Mouse (Mus musculus): Measurements from ENCODE around the gene Cstad. TPM values are rescaled to one million over a fixed set of nuclear protein-coding genes. Genes with fewer than 3 reads are reported as not detected.

The Cstad gene
- polyA plus RNA-seq, 1 experiment from 2014 or later: 1.4 TPM

DNA sequence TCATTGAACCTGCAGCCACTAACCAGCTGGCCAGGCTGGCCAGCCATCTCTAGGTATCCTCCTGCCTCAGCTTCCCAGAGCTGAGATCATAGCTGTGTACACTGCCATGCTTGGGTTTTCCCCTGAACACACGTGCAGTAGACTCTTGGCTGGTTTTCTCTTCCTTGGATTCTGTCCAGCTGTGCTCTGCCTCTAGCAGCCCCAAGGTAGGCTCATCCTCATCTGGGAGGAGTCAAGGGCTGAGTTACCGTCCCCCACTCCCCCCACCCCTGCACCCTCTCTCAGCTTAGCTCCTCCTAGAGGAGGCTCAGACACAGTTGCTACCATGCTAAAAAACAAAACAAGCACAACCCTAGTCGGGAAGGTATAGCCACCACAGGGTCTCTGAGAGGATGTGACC is 4.8 kb downstream of the Cstad start:
- Histone ChIP-seq H3K4me1 (peaks cover 45% of the 10 kb centered on the region), H3K27me3 (no peaks in the 10 kb centered on the region), H3K36me3 (no peaks in the 10 kb centered on the region), H3K4me3 (no peak overlapping the region), H3K9ac (no peak overlapping the region), H3K4me2 (replicated peaks) (no peak overlapping the region), H3K27ac (peak overlapping the region; percentile 97), H3K9me3 (no peaks in the 10 kb centered on the region)
- ATAC-seq (ENCODE audit: insufficient number of reproducible peaks, insufficient read depth, low FRiP score, low TSS enrichment): no peak
- WGBS: 70% methylated on average over 3 of the region's 3 CpGs

DNA sequence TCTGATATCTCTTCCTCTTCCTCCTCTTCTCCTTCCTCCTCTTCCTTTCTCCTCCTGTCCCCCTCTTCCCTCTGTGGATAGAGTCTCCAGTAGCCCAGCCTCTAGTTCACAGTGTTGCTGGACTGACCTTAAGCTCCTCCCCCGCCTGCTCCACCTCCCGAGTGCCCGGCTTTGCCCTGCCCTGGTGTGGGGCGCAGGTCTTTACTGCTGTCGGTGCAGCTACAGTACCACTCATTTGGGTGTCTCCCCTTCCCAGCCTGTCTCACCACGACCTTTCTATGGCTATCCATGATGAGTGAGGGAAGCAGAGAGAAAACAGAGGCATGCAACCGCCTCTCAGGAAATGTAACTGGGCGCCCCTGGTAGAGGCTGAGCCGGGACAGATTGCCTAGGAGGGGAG is 5.5 kb downstream of the Cstad start:
- peak overlapping the region; percentile 52 for H3K9ac ChIP-seq
- H3K4me1 ChIP-seq: peaks cover 52% of the 10 kb centered on the region
- H3K27me3 ChIP-seq: no peaks in the 10 kb centered on the region
- H3K4me3 ChIP-seq: no peak overlapping the region
- no peaks in the 10 kb centered on the region for H3K36me3 ChIP-seq
- peak overlapping the region; percentile 40 for H3K4me2 ChIP-seq (replicated peaks)
- WGBS: 11% methylated on average over 9 of the region's 9 CpGs
- H3K27ac ChIP-seq: peak overlapping the region; percentile 97
- no peaks in the 10 kb centered on the region for H3K9me3 ChIP-seq
- ATAC-seq (ENCODE audit: insufficient number of reproducible peaks, insufficient read depth, low FRiP score, low TSS enrichment): no peak

DNA sequence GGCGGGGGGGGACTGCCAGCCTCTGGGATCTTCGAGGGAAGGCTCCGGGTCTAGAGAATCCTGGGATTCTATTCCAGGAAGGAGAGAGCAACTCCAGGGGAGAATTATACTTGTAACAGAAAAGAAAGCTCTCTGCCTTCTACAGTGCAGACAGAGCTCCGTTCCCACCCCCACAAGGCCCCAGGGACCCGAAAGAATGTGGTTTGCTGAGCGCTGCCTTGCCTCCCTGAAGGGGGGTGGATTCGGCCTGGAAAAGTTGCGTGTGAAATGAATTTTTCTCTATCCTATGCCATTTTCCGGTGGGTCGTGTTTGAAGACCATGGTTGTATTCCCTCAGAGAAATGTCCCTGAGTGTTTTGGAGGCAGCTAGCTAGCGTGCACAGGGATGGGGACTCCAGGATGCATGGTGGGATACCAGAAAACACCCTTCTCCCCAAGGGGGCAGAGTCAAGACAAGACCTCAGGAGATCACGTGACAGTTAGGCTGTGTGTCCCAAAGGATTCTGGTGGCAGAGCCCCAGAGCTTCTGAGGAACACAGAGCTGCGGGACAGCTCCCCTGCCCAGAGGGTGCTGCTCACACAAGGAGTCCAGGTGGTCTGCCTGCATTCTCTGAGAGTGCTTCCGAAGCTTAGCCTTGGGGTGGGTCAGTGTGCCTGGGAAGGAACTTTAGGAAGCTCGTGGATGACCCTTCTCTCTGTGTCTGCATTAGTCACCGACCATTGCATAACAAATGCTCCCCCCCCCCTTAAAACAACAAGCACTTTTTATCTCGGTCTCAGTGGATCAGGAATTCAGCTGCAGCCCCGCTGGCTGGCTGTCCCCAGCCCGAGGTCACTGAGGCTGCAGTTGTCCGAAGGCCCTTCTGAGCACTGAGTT is 6.4 kb downstream of the Cstad start:
- H3K27me3 ChIP-seq: no peaks in the 10 kb centered on the region
- no peaks in the 10 kb centered on the region for H3K9me3 ChIP-seq
- WGBS: 6% methylated on average over 20 of the region's 20 CpGs
- H3K4me2 ChIP-seq (replicated peaks): peak overlapping the region; percentile 40
- ATAC-seq (ENCODE audit: insufficient number of reproducible peaks, insufficient read depth, low FRiP score, low TSS enrichment): no peak
- H3K9ac ChIP-seq: peak overlapping the region; percentile 52
- peak overlapping the region; percentile 8; the same call in 1 of the 2 replicates for H3K4me3 ChIP-seq
- H3K27ac ChIP-seq: peak overlapping the region; percentile 97
- H3K36me3 ChIP-seq: no peaks in the 10 kb centered on the region
- peaks cover 52% of the 10 kb centered on the region for H3K4me1 ChIP-seq

DNA sequence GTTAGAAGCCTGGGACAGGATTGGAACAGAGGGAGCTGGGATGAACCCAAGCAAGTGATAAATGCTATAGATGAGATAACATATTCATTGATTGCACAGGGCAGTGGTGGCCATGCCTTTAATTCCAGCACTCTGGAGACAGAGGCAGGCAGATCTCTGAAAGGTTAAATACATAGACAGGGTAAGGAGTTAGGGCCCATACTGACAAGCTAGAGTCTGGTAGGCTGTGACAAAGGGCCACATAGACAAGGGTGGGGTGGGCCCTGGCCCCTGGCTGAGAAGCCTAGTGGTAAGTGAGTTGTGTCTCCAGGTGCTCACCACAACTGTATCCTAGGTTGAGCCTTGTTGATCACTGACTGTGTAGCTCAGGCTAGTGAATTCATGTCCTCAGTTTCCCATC is 7.6 kb downstream of the Cstad start:
- Histone ChIP-seq H3K36me3 (no peaks in the 10 kb centered on the region), H3K27ac (no peak overlapping the region; the same call in 1 of the 2 replicates), H3K9ac (no peak overlapping the region), H3K27me3 (no peaks in the 10 kb centered on the region), H3K9me3 (no peaks in the 10 kb centered on the region), H3K4me1 (peaks cover 63% of the 10 kb centered on the region), H3K4me3 (no peak overlapping the region), H3K4me2 (replicated peaks) (no peak overlapping the region)
- no peak for ATAC-seq (ENCODE audit: insufficient number of reproducible peaks, insufficient read depth, low FRiP score, low TSS enrichment)

DNA sequence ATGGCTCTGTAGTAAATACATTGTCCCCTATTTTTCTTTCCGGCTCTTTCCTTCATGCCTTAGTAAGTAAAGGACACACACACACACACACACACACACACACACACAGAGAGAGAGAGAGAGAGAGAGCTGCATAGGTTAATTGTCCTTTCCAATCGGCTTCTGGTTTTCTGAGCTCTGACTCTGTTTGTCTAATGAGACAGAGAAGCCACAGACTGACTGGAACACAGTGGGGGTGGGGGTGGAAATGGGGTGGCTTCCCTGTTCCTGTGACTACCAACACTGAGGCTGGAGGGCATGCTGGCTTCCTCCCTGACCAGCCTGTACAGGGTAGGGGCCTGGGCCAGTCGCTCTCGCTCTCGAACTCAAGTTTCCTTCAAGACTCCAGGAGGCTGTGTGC is 8.9 kb downstream of the Cstad start:
- Histone ChIP-seq H3K4me2 (replicated peaks) (no peak overlapping the region), H3K4me1 (peaks cover 75% of the 10 kb centered on the region), H3K27me3 (no peaks in the 10 kb centered on the region), H3K9ac (no peak overlapping the region), H3K27ac (peak overlapping the region; percentile 97), H3K9me3 (no peaks in the 10 kb centered on the region), H3K36me3 (no peaks in the 10 kb centered on the region), H3K4me3 (no peak overlapping the region)
- ATAC-seq (ENCODE audit: insufficient number of reproducible peaks, insufficient read depth, low FRiP score, low TSS enrichment): no peak
- 42% methylated on average over 5 of the region's 5 CpGs for WGBS

DNA sequence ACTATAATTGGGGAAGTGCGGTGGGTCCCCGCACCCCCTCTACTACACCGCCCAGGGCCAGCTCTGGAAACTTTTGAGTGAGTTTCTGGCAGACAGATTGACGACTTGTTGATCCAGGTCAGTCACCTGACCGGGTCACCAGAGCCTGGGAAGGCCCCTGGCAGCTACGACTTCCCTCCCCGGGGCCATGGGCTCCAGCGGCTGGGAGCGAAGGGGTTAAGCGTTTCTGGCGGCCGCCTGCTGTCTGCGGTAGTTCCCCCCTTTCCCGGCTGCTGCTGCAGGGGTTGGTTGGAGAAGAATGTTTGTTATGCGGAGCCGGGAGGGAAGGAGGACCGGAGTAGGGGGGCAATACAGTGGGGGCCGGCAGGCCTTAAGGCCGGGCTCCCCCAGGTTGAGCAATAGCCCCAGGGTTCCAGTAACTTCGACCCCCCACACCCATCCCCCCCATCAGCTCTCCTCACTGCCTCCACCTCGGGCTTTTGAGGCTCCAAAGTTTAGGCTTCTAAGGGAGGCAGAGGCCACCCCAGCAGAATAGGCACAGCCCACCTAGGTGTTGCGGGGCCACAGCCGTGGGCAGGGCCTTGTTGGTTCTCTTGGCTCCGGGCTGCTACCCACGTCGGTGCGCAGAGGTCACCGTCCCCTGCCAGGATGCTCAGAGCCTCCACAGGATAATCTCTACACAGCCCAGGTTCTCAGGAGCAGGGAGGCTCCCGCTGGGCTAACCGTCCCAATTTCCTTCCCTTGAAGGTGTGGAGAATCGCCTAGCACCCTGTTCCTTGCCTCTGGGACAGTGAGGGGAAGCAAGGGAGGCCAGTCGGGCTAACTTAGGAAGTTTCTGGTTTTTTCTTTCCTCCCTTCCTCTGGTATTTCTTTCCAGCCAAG is 10.3 kb downstream of the Cstad start:
- H3K4me2 ChIP-seq (replicated peaks): peak overlapping the region; percentile 42
- peak overlapping the region; percentile 8; the same call in 1 of the 2 replicates for H3K4me3 ChIP-seq
- H3K9me3 ChIP-seq: no peaks in the 10 kb centered on the region
- WGBS: under 1% methylated on average over 30 of the region's 32 CpGs
- no peaks in the 10 kb centered on the region for H3K27me3 ChIP-seq
- H3K9ac ChIP-seq: peak overlapping the region; percentile 15
- H3K4me1 ChIP-seq: peaks cover 71% of the 10 kb centered on the region
- peak overlapping the region; percentile 97 for H3K27ac ChIP-seq
- peak; percentile 50; the same call in 1 of the 2 replicates for ATAC-seq (ENCODE audit: insufficient number of reproducible peaks, insufficient read depth, low FRiP score, low TSS enrichment)
- H3K36me3 ChIP-seq: no peaks in the 10 kb centered on the region

DNA sequence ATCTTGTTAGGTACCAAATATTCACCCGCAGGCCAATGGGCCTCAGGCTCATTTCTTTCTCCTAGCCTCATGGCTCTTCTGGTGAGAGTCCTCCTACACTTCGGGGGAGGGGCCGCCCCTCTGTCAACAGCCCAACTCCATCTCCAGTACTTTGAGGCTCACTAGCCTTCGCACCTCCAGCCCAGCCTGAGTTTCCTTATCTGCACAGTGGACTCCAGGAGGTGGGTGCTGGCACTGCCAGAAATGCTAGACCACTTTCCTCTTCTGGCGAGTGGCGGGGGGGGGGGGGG is 10.9 kb downstream of the Cstad start:
- peak overlapping the region; percentile 97 for H3K27ac ChIP-seq
- no peak overlapping the region for H3K9ac ChIP-seq
- no peak for ATAC-seq (ENCODE audit: insufficient number of reproducible peaks, insufficient read depth, low FRiP score, low TSS enrichment)
- WGBS: 19% methylated on average over 4 of the region's 6 CpGs
- no peaks in the 10 kb centered on the region for H3K9me3 ChIP-seq
- H3K27me3 ChIP-seq: no peaks in the 10 kb centered on the region
- peak overlapping the region; percentile 42; the same call in 1 of the 2 replicates for H3K4me2 ChIP-seq (replicated peaks)
- no peak overlapping the region for H3K4me3 ChIP-seq
- peaks cover 65% of the 10 kb centered on the region for H3K4me1 ChIP-seq
- H3K36me3 ChIP-seq: no peaks in the 10 kb centered on the region

DNA sequence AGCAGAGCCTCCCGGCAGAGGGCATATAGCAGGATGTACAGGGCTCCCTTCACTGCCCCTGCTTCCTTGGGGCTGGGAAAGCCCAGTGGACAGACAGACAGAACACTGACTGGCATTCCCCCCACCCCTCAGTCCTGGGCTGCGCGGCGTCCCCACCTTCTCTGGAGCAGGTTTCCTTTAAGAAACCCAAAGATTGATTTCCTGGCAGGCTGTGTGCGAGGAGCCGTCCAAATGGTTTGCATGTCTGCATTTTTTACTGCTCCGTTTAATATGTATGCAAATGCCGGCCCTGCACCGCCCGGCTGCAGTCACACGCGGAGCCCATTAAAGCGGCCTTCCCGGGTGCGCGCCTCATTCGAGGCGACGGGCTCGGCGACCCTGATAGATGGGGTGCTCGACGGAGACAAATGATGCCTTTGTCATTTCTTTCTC is 11.8 kb downstream of the Cstad start:
- peak overlapping the region; percentile 97 for H3K27ac ChIP-seq
- H3K4me1 ChIP-seq: peaks cover 55% of the 10 kb centered on the region
- H3K4me2 ChIP-seq (replicated peaks): peak overlapping the region; percentile 17
- no peaks in the 10 kb centered on the region for H3K27me3 ChIP-seq
- H3K36me3 ChIP-seq: no peaks in the 10 kb centered on the region
- no peak for ATAC-seq (ENCODE audit: insufficient number of reproducible peaks, insufficient read depth, low FRiP score, low TSS enrichment)
- WGBS: 21% methylated on average over 23 of the region's 23 CpGs
- no peak overlapping the region for H3K9ac ChIP-seq
- H3K4me3 ChIP-seq: no peak overlapping the region
- no peaks in the 10 kb centered on the region for H3K9me3 ChIP-seq

DNA sequence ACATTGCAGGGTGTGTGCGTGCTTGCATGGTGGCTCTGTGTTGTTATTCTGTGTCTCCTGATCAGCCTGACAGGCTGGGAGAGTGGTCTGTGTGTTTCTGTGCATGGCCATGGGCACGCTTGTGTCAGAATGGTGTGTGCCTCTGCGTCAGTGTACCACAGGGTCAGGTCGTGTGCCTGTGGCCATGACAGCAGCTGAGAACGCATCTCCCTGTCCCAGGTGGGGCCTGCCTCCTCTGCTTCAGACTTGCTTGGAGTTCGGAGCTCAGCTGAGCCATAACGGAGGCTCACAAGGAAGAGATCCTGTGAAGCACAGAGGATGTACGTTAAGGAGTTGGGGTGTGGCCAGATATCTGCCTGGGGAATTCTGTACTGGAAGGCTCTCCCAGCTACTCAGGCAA is 13.1 kb downstream of the Cstad start:
- Histone ChIP-seq H3K27ac (peak overlapping the region; percentile 97), H3K27me3 (no peaks in the 10 kb centered on the region), H3K4me1 (peaks cover 49% of the 10 kb centered on the region), H3K4me3 (no peak overlapping the region), H3K4me2 (replicated peaks) (no peak overlapping the region), H3K9ac (no peak overlapping the region), H3K9me3 (no peaks in the 10 kb centered on the region), H3K36me3 (no peaks in the 10 kb centered on the region)
- ATAC-seq (ENCODE audit: insufficient number of reproducible peaks, insufficient read depth, low FRiP score, low TSS enrichment): no peak
- WGBS: 71% methylated on average over 8 of the region's 8 CpGs

DNA sequence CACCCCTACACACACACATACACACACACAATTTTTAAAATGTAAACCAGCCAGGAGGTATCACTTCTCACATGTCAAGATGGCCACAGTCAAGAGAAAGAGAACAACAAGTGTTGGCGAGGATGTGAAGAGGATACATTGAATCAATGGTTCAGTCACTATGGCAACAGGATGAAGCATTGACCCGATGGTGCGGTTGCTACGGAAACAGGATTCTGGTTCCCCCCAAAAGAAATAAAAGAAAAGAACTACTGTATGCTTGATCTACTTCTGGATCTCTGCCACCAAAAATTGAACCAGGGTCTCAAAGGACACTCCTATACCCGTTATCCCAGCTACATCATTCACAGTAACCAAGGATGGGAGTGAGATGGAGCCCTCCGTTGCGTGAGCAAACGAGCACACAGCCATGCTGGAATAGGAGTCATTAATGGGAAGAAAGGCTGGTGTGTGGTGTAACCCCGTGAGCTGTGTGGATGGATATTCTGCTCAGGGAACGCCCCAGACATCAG is 13.9 kb downstream of the Cstad start:
- H3K27ac ChIP-seq: no peak overlapping the region

DNA sequence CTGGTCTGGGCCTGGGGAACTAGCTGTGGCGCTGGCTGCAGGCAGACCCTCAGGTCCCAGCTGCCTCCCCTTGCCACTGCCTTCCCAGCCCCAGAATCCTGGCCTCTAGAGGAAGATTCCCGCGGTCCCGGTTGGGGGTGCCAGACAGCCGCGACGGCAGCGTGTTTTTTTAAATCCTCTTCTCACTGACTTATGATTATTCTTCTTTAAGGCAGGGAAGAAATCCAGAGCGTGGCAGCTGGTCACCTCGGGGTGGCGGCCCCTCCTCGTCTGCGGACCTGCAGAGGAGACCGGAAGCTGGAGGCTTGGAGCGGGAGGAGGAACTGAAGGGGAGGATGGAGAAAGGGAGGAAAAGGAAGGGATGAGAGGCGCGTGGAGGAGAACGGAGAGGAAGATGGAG is 18.7 kb downstream of the Cstad start:
- 0% methylated on average over 18 of the region's 18 CpGs for WGBS
- no peaks in the 10 kb centered on the region for H3K9me3 ChIP-seq
- no peak for ATAC-seq (ENCODE audit: insufficient number of reproducible peaks, insufficient read depth, low FRiP score, low TSS enrichment)

More for the DNA sequence above, 13.9 kb downstream of the Cstad start:
- ATAC-seq (ENCODE audit: insufficient number of reproducible peaks, insufficient read depth, low FRiP score, low TSS enrichment): no peak
- Histone ChIP-seq H3K27me3 (no peaks in the 10 kb centered on the region), H3K36me3 (no peaks in the 10 kb centered on the region), H3K4me2 (replicated peaks) (no peak overlapping the region), H3K9ac (no peak overlapping the region), H3K4me1 (peaks cover 51% of the 10 kb centered on the region), H3K9me3 (no peaks in the 10 kb centered on the region), H3K4me3 (no peak overlapping the region)
- 87% methylated on average over 10 of the region's 10 CpGs for WGBS

More for the DNA sequence above, 18.7 kb downstream of the Cstad start:
- Histone ChIP-seq H3K36me3 (no peaks in the 10 kb centered on the region), H3K4me1 (peaks cover 21% of the 10 kb centered on the region), H3K9ac (peak overlapping the region; percentile 44), H3K4me3 (peak overlapping the region; percentile 21), H3K27ac (peak overlapping the region; percentile 88), H3K27me3 (no peaks in the 10 kb centered on the region), H3K4me2 (replicated peaks) (peak overlapping the region; percentile 44)

All from embryonic facial prominence, embryonic 12.5 days (tissue).